Mouse (Mus musculus): ENCODE results near the gene Krtap3-3. TPM values are rescaled to one million over a fixed set of nuclear protein-coding genes. Genes with fewer than 3 reads are reported as not detected.

The Krtap3-3 gene
- polyA plus RNA-seq, 1 experiment from 2014 or later, result not detected

- H3K4me2 ChIP-seq (ENCODE audit: low read depth, low read length), result no peak overlapping the region
- no peaks in the 10 kb centered on the region for H3K27me3 ChIP-seq (replicated peaks; ENCODE audit: control insufficient read depth, insufficient read depth, low read length)
- H3K27ac ChIP-seq (ENCODE audit: low read length), result no peak overlapping the region
- H3K4me3 ChIP-seq (ENCODE audit: low read length), result no peak overlapping the region
- H3K36me3 ChIP-seq (ENCODE audit: control insufficient read depth, insufficient read depth, low read length), result no peaks in the 10 kb centered on the region
- H3K9ac ChIP-seq (ENCODE audit: low read depth, low read length), result no peak overlapping the region
- 63% methylated on average over 8 of the region's 8 CpGs for WGBS
- no peaks in the 10 kb centered on the region for H3K4me1 ChIP-seq (ENCODE audit: control insufficient read depth, insufficient read depth, low read length)
- ATAC-seq, result peak; percentile 52; the same call in 1 of the 2 replicates
- no peaks in the 10 kb centered on the region for H3K9me3 ChIP-seq (ENCODE audit: control insufficient read depth, low read length)
Measured at GRCm38 (mm10) chr11:99514098-99514497, 36.6 kb downstream of the Krtap3-3 start.

Other genes starting within 250 kb of the Krtap3-3 start
- gene Krt25, start 227.9 kb downstream of the Krtap3-3 start, polyA plus RNA-seq (2015; fragmentation: Nextera tagmentation; extraction: Ambion mirVana), result 0.06 and 0.17 TPM in 2 replicates
- not detected in 2 replicates for gene Krt26, start 212.9 kb downstream of the Krtap3-3 start, polyA plus RNA-seq (2015; fragmentation: Nextera tagmentation; extraction: Ambion mirVana)
- gene Krt27, start 199.8 kb downstream of the Krtap3-3 start, polyA plus RNA-seq (2015; fragmentation: Nextera tagmentation; extraction: Ambion mirVana), result not detected in 2 replicates
- 0.07 TPM in 1 of 2 replicates, not detected in the other for gene Krt28, start 176.0 kb downstream of the Krtap3-3 start, polyA plus RNA-seq (2015; fragmentation: Nextera tagmentation; extraction: Ambion mirVana)
- gene Krt10, start 161.5 kb downstream of the Krtap3-3 start, polyA plus RNA-seq (2015; fragmentation: Nextera tagmentation; extraction: Ambion mirVana), result 15.5 and 16.4 TPM in 2 replicates
- gene Krt12, start 128.6 kb downstream of the Krtap3-3 start, polyA plus RNA-seq (2015; fragmentation: Nextera tagmentation; extraction: Ambion mirVana), result not detected in 2 replicates
- 101 and 110 TPM in 2 replicates for gene Krt20, start 112.7 kb downstream of the Krtap3-3 start, polyA plus RNA-seq (2015; fragmentation: Nextera tagmentation; extraction: Ambion mirVana)
- gene Krt23, start 57.7 kb downstream of the Krtap3-3 start, polyA plus RNA-seq (2015; fragmentation: Nextera tagmentation; extraction: Ambion mirVana), result 18.4 and 19.6 TPM in 2 replicates
- gene Krt39, start 29.5 kb downstream of the Krtap3-3 start, polyA plus RNA-seq (2015; fragmentation: Nextera tagmentation; extraction: Ambion mirVana), result not detected in 2 replicates
- gene Krt40, start 7.7 kb downstream of the Krtap3-3 start, polyA plus RNA-seq (2015; fragmentation: Nextera tagmentation; extraction: Ambion mirVana), result not detected in 2 replicates
- not detected in 2 replicates for gene Krtap3-2, start 6.0 kb upstream of the Krtap3-3 start, polyA plus RNA-seq (2015; fragmentation: Nextera tagmentation; extraction: Ambion mirVana)
- gene Gm11939, start 8.6 kb upstream of the Krtap3-3 start, polyA plus RNA-seq (2015; fragmentation: Nextera tagmentation; extraction: Ambion mirVana), result not detected in 2 replicates
- gene Krtap3-1, start 15.8 kb upstream of the Krtap3-3 start, polyA plus RNA-seq (2015; fragmentation: Nextera tagmentation; extraction: Ambion mirVana), result not detected in 2 replicates
- not detected in 2 replicates for gene Krtap1-5, start 30.2 kb upstream of the Krtap3-3 start, polyA plus RNA-seq (2015; fragmentation: Nextera tagmentation; extraction: Ambion mirVana)
- not detected in 2 replicates for gene Krtap1-4, start 32.8 kb upstream of the Krtap3-3 start, polyA plus RNA-seq (2015; fragmentation: Nextera tagmentation; extraction: Ambion mirVana)
- gene Krtap1-3, start 40.5 kb upstream of the Krtap3-3 start, polyA plus RNA-seq (2015; fragmentation: Nextera tagmentation; extraction: Ambion mirVana), result not detected in 2 replicates
- not detected in 2 replicates for gene Krtap9-3, start 47.2 kb upstream of the Krtap3-3 start, polyA plus RNA-seq (2015; fragmentation: Nextera tagmentation; extraction: Ambion mirVana)
- not detected in 2 replicates for gene Gm11938, start 52.4 kb upstream of the Krtap3-3 start, polyA plus RNA-seq (2015; fragmentation: Nextera tagmentation; extraction: Ambion mirVana)
- not detected in 2 replicates for gene Gm11937, start 59.3 kb upstream of the Krtap3-3 start, polyA plus RNA-seq (2015; fragmentation: Nextera tagmentation; extraction: Ambion mirVana)
- not detected in 2 replicates for gene Krtap2-4, start 64.0 kb upstream of the Krtap3-3 start, polyA plus RNA-seq (2015; fragmentation: Nextera tagmentation; extraction: Ambion mirVana)
- not detected in 2 replicates for gene Gm11562, start 69.6 kb upstream of the Krtap3-3 start, polyA plus RNA-seq (2015; fragmentation: Nextera tagmentation; extraction: Ambion mirVana)
- gene Krtap4-1, start 77.4 kb upstream of the Krtap3-3 start, polyA plus RNA-seq (2015; fragmentation: Nextera tagmentation; extraction: Ambion mirVana), result not detected in 2 replicates
- gene Krtap4-2, start 84.2 kb upstream of the Krtap3-3 start, polyA plus RNA-seq (2015; fragmentation: Nextera tagmentation; extraction: Ambion mirVana), result not detected in 2 replicates
- not detected in 2 replicates for gene Krtap4-7, start 93.2 kb upstream of the Krtap3-3 start, polyA plus RNA-seq (2015; fragmentation: Nextera tagmentation; extraction: Ambion mirVana)
- gene Gm11555, start 99.4 kb upstream of the Krtap3-3 start, polyA plus RNA-seq (2015; fragmentation: Nextera tagmentation; extraction: Ambion mirVana), result not detected in 2 replicates
- not detected in 2 replicates for gene Gm11563, start 108.1 kb upstream of the Krtap3-3 start, polyA plus RNA-seq (2015; fragmentation: Nextera tagmentation; extraction: Ambion mirVana)
- gene Krtap4-6, start 115.1 kb upstream of the Krtap3-3 start, polyA plus RNA-seq (2015; fragmentation: Nextera tagmentation; extraction: Ambion mirVana), result not detected in 2 replicates
- not detected in 2 replicates for gene Gm14190, start 139.9 kb upstream of the Krtap3-3 start, polyA plus RNA-seq (2015; fragmentation: Nextera tagmentation; extraction: Ambion mirVana)
- gene Gm14180, start 183.4 kb upstream of the Krtap3-3 start, polyA plus RNA-seq (2015; fragmentation: Nextera tagmentation; extraction: Ambion mirVana), result not detected in 2 replicates
- not detected in 2 replicates for gene Gm11595, start 222.0 kb upstream of the Krtap3-3 start, polyA plus RNA-seq (2015; fragmentation: Nextera tagmentation; extraction: Ambion mirVana)
- not detected in 2 replicates for gene Krtap4-8, start 229.8 kb upstream of the Krtap3-3 start, polyA plus RNA-seq (2015; fragmentation: Nextera tagmentation; extraction: Ambion mirVana)
- not detected in 2 replicates for gene Krtap4-9, start 234.3 kb upstream of the Krtap3-3 start, polyA plus RNA-seq (2015; fragmentation: Nextera tagmentation; extraction: Ambion mirVana)
- not detected in 2 replicates for gene Gm11596, start 242.6 kb upstream of the Krtap3-3 start, polyA plus RNA-seq (2015; fragmentation: Nextera tagmentation; extraction: Ambion mirVana)
- not detected in 2 replicates for gene Gm11569, start 248.1 kb upstream of the Krtap3-3 start, polyA plus RNA-seq (2015; fragmentation: Nextera tagmentation; extraction: Ambion mirVana)